Mouse (Mus musculus): ENCODE data around the gene Gm11273. TPM values are rescaled to one million over a fixed set of nuclear protein-coding genes. Genes with fewer than 3 reads are reported as not detected.

The Gm11273 gene
- total RNA-seq, 2 experiments from 2014 or later: 68.8 to 76.1 TPM

DNA sequence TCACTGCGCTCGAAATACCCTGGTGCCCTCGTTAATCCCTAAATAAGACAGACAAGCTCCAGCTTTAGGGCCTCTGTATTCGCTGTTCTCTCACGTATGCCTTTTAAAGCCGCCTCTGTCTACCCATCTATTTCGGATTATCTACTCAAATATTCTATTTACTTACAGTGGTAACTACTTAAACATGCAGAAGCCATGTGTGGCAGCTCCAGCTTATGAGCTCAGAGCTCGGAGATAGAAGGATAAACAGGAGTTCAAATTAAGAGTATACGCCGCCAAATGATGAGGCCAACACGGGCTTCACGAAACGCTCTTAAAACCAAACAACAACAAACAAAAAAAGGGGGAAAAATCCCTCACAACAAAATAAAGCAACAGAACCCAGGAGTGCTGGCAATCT lies 48.2 kb downstream of the Gm11273 start:
- DNase-seq (ENCODE audit: extremely low spot score in 1 of 2, low spot score in 1 of 2): no peak

Other genes starting within 250 kb of the Gm11273 start
- not detected for gene Gpx5, start 208.7 kb downstream of the Gm11273 start, total RNA-seq (2021)
- gene Gpx6, start 189.3 kb downstream of the Gm11273 start, total RNA-seq (2021): not detected
- gene Olfr1367, start 154.5 kb downstream of the Gm11273 start, total RNA-seq (2021): not detected
- gene Zscan12, start 138.6 kb downstream of the Gm11273 start, total RNA-seq (2021): 1 to 10 TPM; 8.5 to 9.7 TPM
- 10 to 100 TPM; 35.6 to 42.4 TPM for gene Zkscan3, start 98.7 kb downstream of the Gm11273 start, total RNA-seq (2021)
- gene Pgbd1, start 60.4 kb downstream of the Gm11273 start, total RNA-seq (2021): 1 to 10 TPM; 1.2 to 1.8 TPM
- gene Zscan26, start 47.7 kb downstream of the Gm11273 start, total RNA-seq (2021): 10 to 100 TPM; 45.3 to 47.3 TPM
- 1 to 10 TPM in 1 of 2 experiments, under 1 TPM in 1; 0.91 to 1.6 TPM for gene Nkapl, start 32.9 kb downstream of the Gm11273 start, total RNA-seq (2021)
- gene Zkscan4, start 22.5 kb downstream of the Gm11273 start, total RNA-seq (2021): 1 to 10 TPM; 5.8 to 6.7 TPM
- not detected for gene Gm10065, start 22.0 kb downstream of the Gm11273 start, total RNA-seq (2021)
- 10 to 100 TPM; 21.2 to 24.4 TPM for gene AK157302, start 6.2 kb downstream of the Gm11273 start, total RNA-seq (2021)
- gene Zkscan8, start 29.7 kb upstream of the Gm11273 start, total RNA-seq (2021): 10 to 100 TPM; 16.4 to 17.0 TPM
- gene Olfr1366, start 41.4 kb upstream of the Gm11273 start, total RNA-seq (2021): not detected
- not detected for gene Olfr1535, start 58.5 kb upstream of the Gm11273 start, total RNA-seq (2021)
- not detected for gene Olfr1364, start 80.3 kb upstream of the Gm11273 start, total RNA-seq (2021)
- gene Olfr1362, start 112.6 kb upstream of the Gm11273 start, total RNA-seq (2021): not detected
- gene Olfr11, start 141.1 kb upstream of the Gm11273 start, total RNA-seq (2021): not detected
- gene Olfr1361, start 162.0 kb upstream of the Gm11273 start, total RNA-seq (2021): not detected
- not detected for gene Olfr1360, start 176.0 kb upstream of the Gm11273 start, total RNA-seq (2021)
- not detected for gene Olfr1359, start 196.7 kb upstream of the Gm11273 start, total RNA-seq (2021)
- 10 to 100 TPM; 32.0 to 37.1 TPM for gene Hist1h2bl, start 214.7 kb upstream of the Gm11273 start, total RNA-seq (2021)
- gene Hist1h2ai, start 215.0 kb upstream of the Gm11273 start, total RNA-seq (2021): 10 to 100 TPM; 25.2 to 27.6 TPM
- 10 to 100 TPM; 51.7 to 65.0 TPM for gene Hist1h3h, start 216.2 kb upstream of the Gm11273 start, total RNA-seq (2021)
- 1 to 10 TPM; 6.5 to 8.1 TPM for gene Hist1h2bm, start 220.6 kb upstream of the Gm11273 start, total RNA-seq (2021)
- 10 to 100 TPM; 17.6 to 19.5 TPM for gene Hist1h4j, start 233.6 kb upstream of the Gm11273 start, total RNA-seq (2021)
- gene Hist1h4k, start 249.1 kb upstream of the Gm11273 start, total RNA-seq (2021): 100 to 1,000 TPM; 272 to 320 TPM

All from layer of hippocampus, postnatal 25 days (tissue).